Mouse (Mus musculus) spleen, adult 2 months (tissue): Measurements from ENCODE around the gene Stard5. TPM values are rescaled to one million over a fixed set of nuclear protein-coding genes. Genes with fewer than 3 reads are reported as not detected.

Experiments used
- DNase-seq, 2 experiments: peaks; one replicate each; pipeline versions ENCODE4 v3.0.0 to v3.0.0-alpha.2; 2012 to 2021; ENCODE audit warnings: low spot score in 2 of 2, low read depth in 1 of 2
- H3K27ac ChIP-seq: fragments of 200-500 bp; 2 replicates; pipeline ENCODE4 v1.5.1; 2012; ENCODE audit warnings: low read length, inconsistent platforms; ENCODE audit not compliant: insufficient read depth
- H3K27me3 ChIP-seq: fragments of 200-500 bp; 2 replicates; pipeline ENCODE4 v1.6.1; 2012; ENCODE audit warnings: mild to moderate bottlenecking, moderate library complexity, low read length, inconsistent platforms; ENCODE audit not compliant: control insufficient read depth, insufficient read depth
- H3K36me3 ChIP-seq: fragments of 200-500 bp; 2 replicates; pipeline ENCODE4 v1.6.1; 2012; ENCODE audit warnings: mild to moderate bottlenecking, low read length, inconsistent platforms; ENCODE audit not compliant: control insufficient read depth, insufficient read depth
- H3K4me1 ChIP-seq: fragments of 200-500 bp; 2 replicates; pipeline ENCODE4 v1.6.1; 2011; ENCODE audit warnings: inconsistent platforms; ENCODE audit not compliant: control insufficient read depth, insufficient read depth, insufficient read length
- H3K4me3 ChIP-seq: fragments of 200-500 bp; 2 replicates; pipeline ENCODE4 v1.5.1; 2011; ENCODE audit warnings: mild to moderate bottlenecking, inconsistent platforms; ENCODE audit not compliant: insufficient read depth, insufficient read length; ENCODE audit errors: extremely low read depth
- CTCF ChIP-seq: fragments of 200-500 bp; IDR thresholded peaks from 2 replicates; pipeline ENCODE4 v1.5.1; 2011; ENCODE audit warnings: mild to moderate bottlenecking, inconsistent platforms; ENCODE audit not compliant: insufficient read depth, insufficient read length, insufficient replicate concordance; ENCODE audit errors: extremely low read depth
- POLR2A ChIP-seq: fragments of 200-500 bp; IDR thresholded peaks from 2 replicates; pipeline ENCODE4 v1.6.1; 2011; ENCODE audit warnings: low read depth, low read length, inconsistent platforms
- WGBS: fragments of 180-500 bp; shearing (Covaris S2); methylation state at CpG from one replicate; pipeline ENCODE4 v1.1.7; 2018; 5-methylcytosine and 5-hydroxymethylcytosine counted together
- polyA plus RNA-seq: library from polyadenylated mRNA; depleted of rRNA; stranded (reverse); fragments of >200 nt; gene quantifications from 2 replicates; pipeline ENCODE4 v1.2.3, GENCODE M21; 2012; rRNA removed

The Stard5 gene
- polyA plus RNA-seq, 1 experiment = 18.4 TPM

- H3K27ac ChIP-seq = no peak overlapping the region
- no peaks in the 10 kb centered on the region for H3K36me3 ChIP-seq
- DNase-seq = no peak
- TF ChIP-seq CTCF (no peak), POLR2A (no peak)
- no peak overlapping the region for H3K4me3 ChIP-seq
- no peaks in the 10 kb centered on the region for H3K27me3 ChIP-seq
- WGBS = 52% methylated on average over 3 of the region's 3 CpGs
- peaks cover 2% of the 10 kb centered on the region; the same call in 1 of the 2 replicates for H3K4me1 ChIP-seq
Observed at GRCm38 (mm10) chr7:83677296-83677695, 45.5 kb downstream of the Stard5 start.

- 89% methylated on average over 4 of the region's 4 CpGs for WGBS
- Histone ChIP-seq H3K4me3 (no peak overlapping the region), H3K27ac (no peak overlapping the region), H3K4me1 (peaks cover 2% of the 10 kb centered on the region; the same call in 1 of the 2 replicates), H3K27me3 (no peaks in the 10 kb centered on the region), H3K36me3 (no peaks in the 10 kb centered on the region)
- TF ChIP-seq CTCF = no peak
- no peak for TF ChIP-seq POLR2A
- no peak for DNase-seq
Observed at GRCm38 (mm10) chr7:83678506-83678905, 46.7 kb downstream of the Stard5 start.

GRCm38 (mm10) chr7:83682640-83683274, 51.0 kb downstream of the Stard5 start:
- no peak for DNase-seq
- no peaks in the 10 kb centered on the region for H3K36me3 ChIP-seq
- no peaks in the 10 kb centered on the region for H3K27me3 ChIP-seq
- H3K4me1 ChIP-seq = no peaks in the 10 kb centered on the region
- H3K27ac ChIP-seq = no peak overlapping the region
- 32% methylated on average over 6 of the region's 6 CpGs for WGBS
- no peak overlapping the region for H3K4me3 ChIP-seq
- no peak for TF ChIP-seq CTCF
- no peak for TF ChIP-seq POLR2A

- Histone ChIP-seq H3K4me1 (no peaks in the 10 kb centered on the region), H3K27me3 (no peaks in the 10 kb centered on the region), H3K27ac (no peak overlapping the region), H3K4me3 (no peak overlapping the region), H3K36me3 (no peaks in the 10 kb centered on the region)
- DNase-seq = peak; percentile 4 to 22
- WGBS = 34% methylated on average over 6 of the region's 6 CpGs
- peak; percentile 33; the same call in 1 of the 2 replicates for TF ChIP-seq CTCF
- TF ChIP-seq POLR2A = no peak
Observed at GRCm38 (mm10) chr7:83695449-83696212, 63.9 kb downstream of the Stard5 start.

GRCm38 (mm10) chr7:83699066-83699745, 67.4 kb downstream of the Stard5 start:
- no peaks in the 10 kb centered on the region for H3K27me3 ChIP-seq
- no peaks in the 10 kb centered on the region for H3K4me1 ChIP-seq
- no peak for TF ChIP-seq POLR2A
- TF ChIP-seq CTCF = no peak
- H3K27ac ChIP-seq = no peak overlapping the region
- H3K4me3 ChIP-seq = no peak overlapping the region
- WGBS = 39% methylated on average over 6 of the region's 6 CpGs
- DNase-seq = no peak
- H3K36me3 ChIP-seq = no peaks in the 10 kb centered on the region

Other genes with a start within 250 kb of the Stard5 start
- 0.74 and 0.77 TPM in 2 replicates for gene Tmc3, start 47.0 kb upstream of the Stard5 start, polyA plus RNA-seq
- 70.7 and 72.3 TPM in 2 replicates for gene Il16, start 113.8 kb downstream of the Stard5 start, polyA plus RNA-seq
- not detected in 2 replicates for gene Cfap161, start 162.9 kb downstream of the Stard5 start, polyA plus RNA-seq